Mouse (Mus musculus): ENCODE data around the gene Camk2b.
A peak's percentile ranks its signal among the peaks of the same experiment; 100 is the strongest.

Gene Camk2b

DNA sequence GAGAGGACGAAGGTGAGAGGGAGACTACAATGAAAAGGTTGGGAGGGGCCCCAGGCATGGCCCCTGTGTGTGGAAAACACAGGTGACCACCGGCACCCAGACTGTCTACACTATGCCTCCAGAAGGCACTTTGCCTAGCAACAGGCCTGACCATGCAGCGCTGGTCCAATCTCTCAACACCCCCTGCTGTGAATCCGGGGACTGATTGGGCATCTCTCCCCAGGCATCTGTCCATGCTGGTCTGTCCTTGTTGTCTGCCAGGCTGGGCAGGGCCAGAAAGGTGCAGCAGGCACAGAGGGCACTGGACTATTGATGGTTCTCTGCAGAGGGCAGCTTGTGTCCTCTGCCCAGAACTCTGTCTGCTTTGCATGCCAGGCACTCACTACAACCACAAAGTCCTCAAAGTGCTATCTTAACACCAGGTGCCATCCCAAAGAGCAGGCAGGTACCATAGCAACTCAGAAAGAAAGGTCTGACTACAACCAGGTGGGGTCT lies 16.0 kb downstream of the Camk2b start:
- no peak for DNase-seq (ENCODE audit: low read depth)

DNA sequence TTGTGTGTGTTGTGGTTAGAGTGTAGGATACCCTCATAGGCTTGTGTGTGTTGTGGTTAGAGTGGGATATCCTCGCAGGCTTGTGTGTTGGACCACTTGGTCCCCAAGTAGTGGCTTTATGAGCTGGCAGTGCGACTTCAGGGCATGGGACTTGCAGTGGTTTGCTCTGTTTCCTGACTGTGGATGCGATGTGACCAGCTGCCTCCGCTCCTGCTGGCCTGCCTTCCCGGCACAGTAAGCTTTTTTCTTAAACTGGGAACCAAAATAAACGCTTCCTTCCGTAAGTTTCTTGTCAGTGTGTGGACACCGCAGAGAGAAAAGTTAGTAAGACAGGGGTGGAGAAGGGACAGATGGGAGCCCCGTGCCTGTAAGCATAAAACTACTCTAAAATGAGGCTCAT lies 18.0 kb downstream of the Camk2b start:
- DNase-seq (ENCODE audit: low read depth) = peak; percentile 93

DNA sequence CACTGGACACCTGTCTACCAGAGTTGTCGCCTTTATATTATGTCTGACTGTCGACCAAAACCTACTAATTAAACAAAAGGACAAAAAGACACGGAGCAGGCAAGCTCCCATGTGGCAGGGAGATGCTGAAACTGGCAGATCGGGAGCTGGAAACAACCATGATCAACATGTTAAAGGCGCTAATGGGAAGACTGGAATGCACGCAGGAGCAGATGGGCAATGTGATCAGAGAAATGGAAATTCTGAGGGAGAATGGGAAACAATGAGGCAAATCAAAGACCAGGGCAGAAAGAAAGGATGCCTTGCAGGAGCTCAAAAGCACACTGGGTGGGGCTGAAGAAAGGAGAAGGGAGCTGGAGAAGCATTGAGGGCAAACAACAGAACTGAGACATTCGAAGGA lies 27.2 kb downstream of the Camk2b start:
- no peak for DNase-seq (ENCODE audit: low read depth)

DNA sequence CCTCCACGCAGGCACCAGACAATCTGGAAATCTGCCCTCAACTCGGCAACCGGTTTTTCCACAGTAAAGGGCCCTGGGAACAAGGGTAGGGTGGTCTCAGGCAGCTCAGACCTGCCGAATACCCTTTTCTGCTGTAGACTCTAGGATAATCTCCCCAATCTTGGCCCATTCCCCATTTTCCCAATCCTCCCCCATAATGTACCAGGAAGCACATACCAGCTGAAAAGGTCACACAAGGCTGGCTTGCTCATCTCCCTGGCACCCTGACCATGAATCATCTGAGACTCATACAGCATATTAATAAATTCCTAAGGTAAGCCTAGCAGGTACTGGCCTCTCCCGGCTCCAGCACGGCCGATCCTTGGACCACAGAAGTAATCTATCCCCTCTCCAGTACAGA lies 28.5 kb downstream of the Camk2b start:
- no peak for DNase-seq (ENCODE audit: low read depth)

DNA sequence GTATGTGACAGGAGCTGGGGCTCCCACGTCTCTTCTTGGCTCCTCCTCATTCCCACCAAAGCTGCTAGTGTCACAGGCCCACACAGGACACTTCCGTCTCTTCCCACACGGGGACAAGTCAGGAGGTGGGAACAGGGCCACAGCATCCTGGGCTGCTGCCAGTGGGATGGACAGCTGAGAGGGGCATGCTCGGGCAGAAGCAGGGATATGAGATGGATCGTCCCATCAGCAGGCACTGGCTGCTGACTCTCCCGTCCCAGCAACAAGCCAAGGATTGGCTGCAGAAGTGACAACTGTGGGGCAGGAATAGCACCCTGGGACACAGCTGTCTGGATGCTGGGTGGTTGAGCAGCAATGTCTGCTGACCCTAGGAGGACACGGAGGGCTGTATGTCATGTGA lies 29.0 kb downstream of the Camk2b start:
- DNase-seq (ENCODE audit: low read depth) = no peak

DNA sequence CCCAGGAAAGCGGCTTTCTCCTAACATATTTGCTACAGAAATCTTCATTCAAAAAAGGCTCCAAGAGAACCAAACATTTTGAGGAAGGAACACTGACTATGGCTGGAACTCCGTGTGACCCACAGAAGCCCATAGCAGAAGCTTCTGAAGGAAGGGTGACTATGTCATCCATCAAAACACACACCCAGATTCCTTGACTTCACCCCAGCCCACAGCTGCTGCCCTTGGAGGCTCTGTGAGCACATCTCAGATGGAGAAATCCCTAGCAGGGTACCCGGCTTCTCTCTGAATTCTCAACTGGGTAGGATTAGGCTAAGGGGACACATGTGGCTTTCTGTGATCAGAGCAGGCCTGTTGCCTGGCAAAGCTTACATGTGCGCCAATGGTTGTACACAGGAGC lies 29.7 kb downstream of the Camk2b start:
- DNase-seq (ENCODE audit: low read depth) = no peak

DNA sequence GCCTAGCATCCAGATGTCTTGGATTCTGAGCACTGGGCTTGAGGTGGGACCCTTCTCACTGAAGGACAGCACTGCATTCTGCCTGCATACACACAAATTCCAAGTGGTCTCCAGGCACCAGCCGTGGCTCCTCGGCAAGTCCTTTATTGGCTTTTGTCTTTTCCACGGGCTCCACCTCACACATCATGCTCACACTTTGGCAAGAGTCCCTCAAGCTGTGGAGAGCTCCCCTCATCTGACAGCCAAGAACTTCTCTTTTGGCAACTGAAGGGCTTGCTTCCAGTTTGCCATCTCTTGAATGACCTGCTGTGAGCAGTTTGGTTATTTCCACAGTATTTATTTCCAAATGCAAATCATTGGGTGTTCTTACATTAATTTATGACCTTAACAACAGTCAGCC lies 30.6 kb downstream of the Camk2b start:
- no peak for DNase-seq (ENCODE audit: low read depth)

DNA sequence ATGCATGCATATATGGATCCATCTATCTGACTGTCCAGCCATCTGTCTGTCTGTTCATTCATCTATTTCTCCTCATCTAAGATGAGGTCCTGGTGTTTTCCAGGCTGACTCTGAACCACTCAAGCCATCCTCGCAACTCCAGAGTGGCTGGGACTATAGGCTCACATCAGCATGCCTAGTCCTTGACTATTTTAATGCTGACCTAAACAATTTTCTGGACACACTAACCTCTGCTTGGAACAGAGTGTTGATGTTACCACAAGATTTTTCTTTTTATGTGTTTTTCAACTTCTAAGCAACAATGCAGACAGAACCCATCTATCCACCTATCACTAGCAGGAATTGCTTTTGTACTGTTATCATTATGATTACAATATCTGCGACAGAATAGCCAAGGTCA lies 31.4 kb downstream of the Camk2b start:
- no peak for DNase-seq (ENCODE audit: low read depth)

DNA sequence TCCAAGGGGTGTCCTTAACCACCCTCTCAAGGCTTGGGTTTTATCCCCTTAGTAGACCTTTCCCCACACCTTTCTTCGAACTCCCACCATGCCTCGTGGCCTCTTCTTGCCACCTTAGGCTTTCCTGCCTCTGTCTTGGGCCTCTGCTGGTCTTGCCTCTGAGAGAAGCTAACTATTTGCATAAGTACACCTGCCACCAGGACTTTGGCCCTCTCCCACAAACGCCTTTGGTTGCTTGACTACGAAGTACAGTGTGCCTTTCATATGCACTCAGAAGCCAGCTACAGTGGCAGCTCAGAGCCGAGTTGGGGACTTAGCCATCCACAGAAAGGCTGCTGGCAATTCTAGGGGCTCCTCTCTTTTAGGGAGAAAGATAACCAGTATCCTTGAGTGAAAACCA lies 32.4 kb downstream of the Camk2b start:
- no peak for DNase-seq (ENCODE audit: low read depth)

DNA sequence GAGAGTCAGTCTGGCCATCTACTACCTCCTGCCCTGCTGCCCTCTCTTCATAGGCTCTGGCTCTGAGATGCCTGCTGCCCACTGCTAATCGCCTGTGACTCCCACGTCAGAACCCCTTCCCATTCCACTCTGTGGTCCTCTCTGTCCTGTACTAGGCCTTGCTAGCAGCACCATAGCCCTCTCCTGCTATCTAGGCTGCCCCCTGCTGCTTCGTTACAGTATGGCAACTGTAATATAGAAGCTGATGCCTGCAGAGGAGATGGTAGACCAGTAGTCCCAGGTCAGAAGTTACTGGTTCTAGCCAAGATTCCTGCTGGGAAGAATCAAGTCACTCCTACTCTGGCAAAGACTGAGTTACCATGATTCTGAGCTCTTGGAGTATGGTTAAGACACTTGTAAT lies 33.0 kb downstream of the Camk2b start:
- DNase-seq (ENCODE audit: low read depth) = peak; percentile 79

DNA sequence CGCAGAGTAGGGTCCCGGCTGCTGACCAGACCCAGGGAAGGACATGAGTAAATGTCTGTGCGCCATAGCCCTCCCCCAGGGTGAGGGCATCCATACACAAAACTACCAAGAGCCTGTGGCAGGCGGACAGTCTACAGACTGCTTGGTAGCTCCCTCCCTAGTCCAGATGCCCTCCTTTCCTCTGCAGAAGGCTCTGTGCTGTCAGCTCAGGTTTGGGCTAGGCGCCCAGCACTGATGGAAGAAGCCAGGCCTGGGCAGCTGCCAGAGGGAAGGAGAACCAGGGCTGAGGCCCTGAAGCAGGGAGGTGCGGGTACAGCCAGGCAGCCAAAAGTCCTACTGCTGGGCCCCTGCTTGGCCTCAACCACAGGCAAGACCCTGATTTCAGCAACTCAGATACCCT lies 35.5 kb downstream of the Camk2b start:
- DNase-seq (ENCODE audit: low read depth) = no peak

DNA sequence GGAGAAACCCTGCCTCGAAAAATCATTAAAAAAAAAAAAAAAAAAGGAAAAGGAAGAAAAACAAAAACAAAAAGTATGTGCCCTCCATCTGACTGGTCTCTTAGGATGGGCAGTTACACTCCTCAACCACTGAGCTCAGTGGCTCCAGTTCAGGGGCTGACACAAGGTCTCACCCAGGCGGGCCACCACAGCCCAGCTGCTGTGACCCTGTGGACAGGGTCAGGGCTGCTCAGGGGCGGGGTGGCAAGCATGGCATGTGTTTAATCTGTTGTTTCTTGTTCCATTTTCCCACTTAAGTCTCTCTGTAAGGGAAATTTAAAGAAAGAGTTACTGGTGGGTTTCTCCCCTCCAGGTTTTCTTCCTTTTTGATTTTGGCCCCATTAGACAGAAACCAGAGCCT lies 36.4 kb downstream of the Camk2b start:
- DNase-seq (ENCODE audit: low read depth) = no peak

DNA sequence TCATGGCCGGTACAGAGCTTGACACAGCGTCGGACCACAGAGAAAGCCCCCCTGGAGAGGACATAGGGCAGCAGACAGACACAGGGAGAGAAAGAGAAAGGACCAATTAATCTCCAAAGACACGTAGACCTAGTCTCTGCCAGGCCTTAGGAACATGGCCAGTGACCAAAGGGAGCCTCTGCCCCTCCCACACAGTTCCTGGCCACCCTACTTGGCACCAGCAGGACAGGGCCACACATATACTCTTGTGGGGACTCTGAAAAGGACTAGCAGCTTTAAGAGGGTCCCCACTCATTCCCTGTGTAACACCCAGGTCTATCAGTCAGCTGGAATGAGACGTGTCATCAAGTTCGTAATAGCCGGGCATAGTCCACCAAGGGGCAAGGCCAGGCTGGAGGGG lies 37.3 kb downstream of the Camk2b start:
- no peak for DNase-seq (ENCODE audit: low read depth)

DNA sequence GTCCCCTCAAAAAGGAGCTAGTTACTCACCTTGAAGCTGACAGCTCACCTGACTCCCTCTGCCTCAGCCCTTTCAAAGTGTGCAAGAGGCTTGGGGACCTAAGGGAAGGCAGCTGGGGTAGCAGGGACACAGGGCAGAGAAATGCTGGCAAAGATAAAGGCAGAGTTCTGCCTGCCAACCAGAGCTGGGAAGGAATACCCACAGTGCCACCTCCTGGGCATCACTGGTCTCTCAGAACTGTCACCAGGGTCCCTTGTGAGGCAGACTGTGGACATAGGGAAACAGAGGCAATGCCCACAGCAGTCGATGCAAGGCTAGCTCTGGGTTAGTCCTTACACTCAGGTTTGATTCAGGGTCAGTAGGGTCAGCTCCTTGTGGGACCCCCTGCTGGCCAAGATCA lies 39.8 kb downstream of the Camk2b start:
- peak; percentile 61 for DNase-seq (ENCODE audit: low read depth)

DNA sequence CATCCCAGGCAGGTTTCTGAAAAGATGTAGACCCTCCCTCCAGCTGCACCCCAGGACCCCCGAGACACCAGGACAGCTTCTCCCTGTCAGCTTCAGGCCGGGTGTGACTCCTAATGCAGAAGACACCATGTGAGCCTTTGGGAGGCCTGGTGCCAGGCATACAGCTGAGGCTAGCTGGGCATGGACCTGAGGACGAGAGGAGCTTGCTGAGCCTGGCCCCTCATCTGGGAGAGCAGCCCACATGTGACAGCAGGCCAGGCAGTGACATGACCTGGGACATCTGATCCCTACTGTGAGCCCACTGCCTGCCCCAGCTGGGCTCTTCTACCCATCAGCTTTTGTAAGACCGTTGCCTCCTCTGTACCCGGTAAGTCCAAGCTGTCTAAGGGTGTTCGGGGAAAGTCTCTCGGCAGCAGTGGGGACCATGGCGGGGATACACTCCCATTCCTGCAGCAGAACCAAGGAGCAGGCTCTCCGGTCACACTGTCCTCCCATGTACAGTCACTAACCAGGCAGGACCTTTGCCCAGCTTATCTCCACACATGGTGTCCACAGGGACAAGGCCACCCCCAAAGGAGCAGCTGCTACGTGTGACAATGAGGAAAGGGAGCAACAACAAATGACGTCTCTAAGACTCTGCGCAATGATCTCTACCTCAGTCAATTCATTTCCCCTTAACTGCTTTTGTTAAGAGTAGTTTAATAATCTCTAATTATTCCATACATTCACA lies 41.1 kb downstream of the Camk2b start:
- DNase-seq (ENCODE audit: low read depth) = no peak

DNA sequence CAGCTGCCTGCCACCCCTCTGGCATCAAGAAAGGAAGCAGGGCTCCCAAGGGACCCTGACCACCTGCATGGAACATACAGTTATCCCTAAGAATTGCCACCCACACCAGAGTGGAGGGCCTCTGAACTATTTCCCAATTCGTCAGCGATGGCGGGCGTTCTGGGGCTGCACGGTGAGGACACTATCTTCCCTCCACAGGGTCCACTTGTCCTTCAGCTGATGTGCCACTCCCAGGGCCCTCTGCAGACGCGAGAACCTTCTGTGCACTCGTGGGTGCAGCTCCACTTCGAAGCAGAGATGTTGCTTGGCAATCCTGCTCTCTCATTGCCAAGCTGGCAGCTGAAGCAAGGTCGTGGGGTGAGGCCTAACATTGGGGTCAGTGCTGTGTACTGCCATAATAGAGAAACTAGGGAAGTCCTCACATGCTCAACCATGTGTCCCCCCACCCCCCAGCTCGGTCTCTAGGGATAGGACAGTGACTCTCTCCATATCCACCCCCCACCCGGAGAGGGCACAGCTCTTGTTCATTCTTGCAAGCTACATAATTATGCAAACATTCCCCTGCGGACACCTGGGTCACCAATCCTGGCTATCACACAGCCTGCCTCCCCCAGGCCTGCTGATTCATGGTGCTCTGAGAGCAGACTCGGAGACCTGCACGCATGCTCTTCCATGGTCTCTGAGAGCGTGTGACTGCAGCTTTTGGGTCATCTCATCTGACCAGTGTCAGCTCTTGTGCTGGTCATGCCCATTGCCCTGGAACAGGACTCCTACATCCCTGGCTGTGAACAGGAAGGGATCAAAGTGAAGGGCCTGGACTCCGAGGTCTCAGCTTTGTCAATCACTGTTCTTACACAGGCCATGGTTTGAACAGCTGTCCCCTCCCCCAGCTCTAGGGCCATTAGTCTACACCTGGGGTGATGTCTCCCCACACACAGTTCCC lies 45.0 kb downstream of the Camk2b start:
- DNase-seq (ENCODE audit: low read depth) = no peak

DNA sequence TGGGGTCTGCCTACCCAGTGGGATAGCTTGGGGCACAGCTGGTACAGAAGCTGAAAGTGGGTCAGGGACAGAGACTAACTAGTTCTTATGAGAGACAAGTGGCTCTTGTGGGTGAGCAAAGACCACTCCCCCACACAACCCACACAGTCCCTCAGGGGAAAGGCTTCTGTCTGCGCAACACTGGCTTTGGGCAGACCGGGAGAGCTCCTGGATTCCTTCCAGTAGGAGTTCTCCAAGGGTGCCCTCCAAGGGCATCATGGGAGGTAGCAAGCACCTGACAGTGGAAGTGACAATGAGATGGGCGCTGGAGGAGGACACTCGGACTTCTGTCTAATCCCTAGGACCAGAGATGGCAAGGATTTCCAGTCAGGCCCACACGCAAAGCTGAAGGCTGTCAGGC lies 45.8 kb downstream of the Camk2b start:
- DNase-seq (ENCODE audit: low read depth) = no peak

DNA sequence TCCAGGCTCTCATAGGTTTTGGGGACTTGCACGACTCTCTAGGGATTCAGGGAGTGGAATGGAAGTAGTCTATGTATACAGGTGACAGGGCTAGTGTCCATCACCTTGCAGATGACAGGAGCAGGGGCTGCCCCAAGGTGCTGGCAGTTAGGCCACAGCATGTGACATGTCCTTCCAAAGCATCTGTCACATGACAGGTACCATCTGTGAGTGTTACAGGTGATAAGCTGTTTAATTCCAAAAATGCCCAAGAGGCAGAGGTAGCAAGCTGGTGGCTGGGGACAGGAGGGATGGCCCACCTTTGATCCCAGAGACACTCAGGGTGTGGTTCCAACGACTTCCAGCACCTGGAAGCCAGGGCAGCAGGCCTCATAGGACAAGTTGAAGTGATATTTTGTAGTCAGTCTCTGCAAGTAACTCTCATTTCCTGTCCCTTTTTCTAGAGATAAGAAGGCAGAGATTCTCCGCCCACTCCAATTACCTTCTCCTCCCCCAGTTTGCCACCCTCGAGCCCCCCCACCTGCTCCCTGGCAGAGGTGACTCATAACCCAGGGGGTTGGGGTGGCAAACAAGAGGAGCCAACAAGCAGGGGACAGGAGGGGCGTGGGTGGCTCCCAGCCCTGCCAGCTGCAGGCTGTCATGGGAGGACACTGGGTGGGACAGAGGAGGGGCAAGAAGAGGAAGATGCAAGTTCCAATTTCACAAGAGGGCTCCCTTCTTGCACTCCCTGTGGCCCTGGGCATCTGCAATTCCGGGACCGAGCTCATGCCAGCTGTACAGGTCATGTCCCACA lies 47.7 kb downstream of the Camk2b start:
- peak; percentile 88 for DNase-seq (ENCODE audit: low read depth)

DNA sequence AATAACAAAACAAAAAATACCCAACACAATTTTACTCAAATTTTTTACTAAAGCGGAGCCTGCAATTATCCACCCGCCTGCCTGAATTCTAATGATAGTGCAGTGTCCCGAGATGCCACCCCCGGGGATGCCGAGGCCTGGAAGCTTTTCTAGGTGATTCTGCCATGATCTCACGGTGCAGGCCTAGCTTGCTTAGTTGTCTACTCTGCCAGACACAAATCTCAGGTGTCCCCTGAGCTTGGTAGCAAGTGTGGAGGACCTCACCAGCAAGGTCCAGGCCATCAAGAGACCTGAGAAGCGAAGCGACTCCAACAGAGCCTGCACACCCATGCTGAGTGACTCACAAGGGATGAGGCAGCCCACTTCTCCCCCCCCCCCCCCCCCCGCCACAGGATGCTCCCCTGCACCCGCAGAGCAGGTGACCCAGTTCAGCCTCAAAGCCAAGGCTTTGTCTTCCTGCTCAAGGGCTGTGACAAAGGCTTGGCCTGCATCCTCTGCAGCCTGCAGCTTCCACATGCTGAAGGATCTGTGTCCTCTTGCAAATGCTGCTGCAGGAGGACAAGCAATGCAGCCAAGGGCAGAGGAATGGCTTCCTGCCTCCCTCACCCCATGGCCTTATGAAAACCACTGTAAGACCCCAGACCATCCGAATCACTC lies 48.5 kb downstream of the Camk2b start:
- peak; percentile 44 for DNase-seq (ENCODE audit: low read depth)

DNA sequence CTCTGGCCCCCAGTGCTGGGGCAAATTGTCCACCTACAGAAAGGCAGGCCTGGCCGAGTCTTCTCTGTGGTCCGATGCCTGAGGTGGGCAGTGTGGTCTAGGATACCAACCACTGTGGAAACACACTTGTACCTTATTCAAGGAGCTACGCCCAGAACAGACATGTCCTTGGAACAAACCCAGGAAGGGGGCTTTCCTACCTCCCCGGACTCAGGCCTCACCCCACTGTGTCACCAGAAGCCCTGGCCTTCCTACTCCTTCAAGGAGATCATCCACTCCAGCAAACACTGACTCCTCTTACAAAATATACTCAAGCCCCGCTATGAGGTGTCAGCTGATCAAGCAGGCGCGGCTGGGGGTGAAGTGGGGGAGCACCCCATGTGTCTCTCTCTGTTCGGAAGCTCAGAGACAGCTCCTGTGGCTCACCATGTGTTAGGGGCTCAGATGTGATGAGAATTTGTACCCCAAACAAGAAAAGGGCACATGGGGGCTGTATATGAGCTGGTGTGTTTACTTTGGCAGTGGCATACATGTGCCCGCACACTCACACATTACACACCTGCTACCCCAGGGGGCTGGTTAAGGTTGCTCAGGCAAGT lies 49.3 kb downstream of the Camk2b start:
- no peak for DNase-seq (ENCODE audit: low read depth)

DNA sequence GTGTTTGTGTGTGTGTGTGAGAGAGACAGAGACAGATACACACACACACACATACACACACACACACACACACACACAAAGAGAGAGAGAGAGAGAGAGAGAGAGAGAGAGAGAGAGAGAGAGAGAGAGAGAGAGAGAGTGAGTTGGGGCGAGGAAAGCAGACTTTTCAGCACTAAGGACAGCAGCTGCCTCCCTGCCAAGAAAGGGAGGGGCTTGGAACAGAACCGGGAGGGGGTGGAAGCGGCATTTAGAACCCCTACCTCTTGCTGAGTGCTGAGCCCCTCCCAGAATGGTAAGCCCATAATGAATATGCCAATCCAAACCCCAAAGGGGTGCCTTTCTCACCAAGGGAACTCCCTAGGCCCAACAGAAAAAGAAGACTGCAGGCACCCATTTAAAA lies 49.8 kb downstream of the Camk2b start:
- peak; percentile 62 for DNase-seq (ENCODE audit: low read depth)
